Mouse (Mus musculus): ENCODE results near the gene Npcd. TPM values are rescaled to one million over a fixed set of nuclear protein-coding genes. Genes with fewer than 3 reads are reported as not detected.

Npcd gene
- polyA plus RNA-seq (2016; fragmentation: Nextera tagmentation; extraction: Ambion mirVana) = 0.60 TPM in 1 of 2 replicates, not detected in the other

DNA sequence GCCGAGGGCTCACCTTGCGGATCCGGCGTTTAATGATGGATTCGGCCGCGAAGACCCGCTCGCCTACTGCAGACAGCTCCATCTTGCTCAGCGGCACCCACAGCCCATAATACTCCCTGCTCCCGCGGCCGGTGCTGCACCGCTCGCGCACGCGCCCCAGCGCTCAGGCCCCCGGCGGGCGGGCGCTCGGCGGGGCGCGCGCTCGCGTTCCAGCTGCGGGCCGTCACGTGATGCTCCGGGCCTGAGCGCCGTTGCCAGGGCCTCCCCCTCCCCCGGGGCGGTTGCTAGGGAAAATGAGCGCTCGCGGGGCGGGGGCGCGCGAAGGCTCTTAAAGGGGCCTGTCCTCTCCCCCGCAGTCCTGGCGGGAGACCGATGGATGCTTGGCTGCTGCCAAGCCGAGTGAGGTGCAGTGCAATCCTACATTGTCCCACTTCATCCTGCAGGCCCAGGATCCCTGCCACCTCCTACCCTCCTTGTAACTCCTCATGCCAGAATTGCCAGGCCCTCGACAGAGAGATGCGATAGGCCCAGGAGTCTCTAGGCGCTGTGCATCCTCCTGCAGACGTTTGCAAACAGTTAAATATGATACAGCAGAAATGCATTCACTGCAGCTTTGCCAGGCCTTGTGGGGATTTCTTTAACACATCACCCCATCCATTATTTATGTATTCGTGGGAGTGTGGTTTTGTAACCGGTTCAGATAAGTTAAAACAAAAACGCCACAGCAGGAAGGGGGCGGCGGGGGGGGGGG lies at the start of gene Npcd, which contains the start of gene Cbx6:
TSS of gene Npcd (minus strand) at position 108 of the 751 bp plus-strand sequence.
TSS of gene Cbx6 (minus strand) at position 559 of the 751 bp plus-strand sequence.
- Histone ChIP-seq H3K36me3 (peaks cover 7% of the 10 kb centered on the region; the same call in 1 of the 2 replicates), H3K4me1 (peaks cover 34% of the 10 kb centered on the region), H3K4me2 (replicated peaks) (peak within 1 kb of the TSS; percentile 70), H3K9ac (peak within 1 kb of the TSS; percentile 72), H3K27me3 (no peaks in the 10 kb centered on the region), H3K4me3 (peak within 1 kb of the TSS; percentile 56), H3K27ac (peak within 1 kb of the TSS; percentile 88), H3K9me3 (no peaks in the 10 kb centered on the region)
- WGBS = 1% methylated on average over 52 of the region's 58 CpGs
- ATAC-seq (ENCODE audit: insufficient number of reproducible peaks, insufficient read depth, low FRiP score, low TSS enrichment) = peak; percentile 89

- Histone ChIP-seq H3K9ac (peak overlapping the region; percentile 45), H3K4me3 (peak overlapping the region; percentile 39), H3K36me3 (no peaks in the 10 kb centered on the region), H3K9me3 (no peaks in the 10 kb centered on the region), H3K4me1 (peaks cover 9% of the 10 kb centered on the region), H3K27me3 (no peaks in the 10 kb centered on the region), H3K27ac (peak overlapping the region; percentile 76), H3K4me2 (replicated peaks) (peak overlapping the region; percentile 61)
- ATAC-seq (ENCODE audit: insufficient number of reproducible peaks, insufficient read depth, low FRiP score, low TSS enrichment) = peak; percentile 93
- 0% methylated on average over 30 of the region's 30 CpGs for WGBS
Observed at GRCm38 (mm10) chr15:79883352-79883822, 49.4 kb upstream of the Npcd start.

- no peak for ATAC-seq (ENCODE audit: insufficient number of reproducible peaks, insufficient read depth, low FRiP score, low TSS enrichment)
- Histone ChIP-seq H3K4me2 (replicated peaks) (peak overlapping the region; percentile 61), H3K4me3 (peak overlapping the region; percentile 39), H3K4me1 (peaks cover 9% of the 10 kb centered on the region), H3K27me3 (no peaks in the 10 kb centered on the region), H3K9ac (peak overlapping the region; percentile 45), H3K9me3 (no peaks in the 10 kb centered on the region), H3K36me3 (no peaks in the 10 kb centered on the region), H3K27ac (no peak overlapping the region)
- WGBS = 25% methylated on average over 19 of the region's 19 CpGs
Observed at GRCm38 (mm10) chr15:79882623-79883267, 48.7 kb upstream of the Npcd start.

- H3K4me3 ChIP-seq = no peak overlapping the region
- 80% methylated on average over 3 of the region's 3 CpGs for WGBS
- H3K27me3 ChIP-seq = no peaks in the 10 kb centered on the region
- H3K36me3 ChIP-seq = no peaks in the 10 kb centered on the region
- H3K9ac ChIP-seq = no peak overlapping the region
- H3K4me1 ChIP-seq = peaks cover 9% of the 10 kb centered on the region
- no peak for ATAC-seq (ENCODE audit: insufficient number of reproducible peaks, insufficient read depth, low FRiP score, low TSS enrichment)
- H3K9me3 ChIP-seq = no peaks in the 10 kb centered on the region
- no peak overlapping the region for H3K27ac ChIP-seq
- no peak overlapping the region for H3K4me2 ChIP-seq (replicated peaks)
Observed at GRCm38 (mm10) chr15:79880477-79880876, 46.4 kb upstream of the Npcd start.

DNA sequence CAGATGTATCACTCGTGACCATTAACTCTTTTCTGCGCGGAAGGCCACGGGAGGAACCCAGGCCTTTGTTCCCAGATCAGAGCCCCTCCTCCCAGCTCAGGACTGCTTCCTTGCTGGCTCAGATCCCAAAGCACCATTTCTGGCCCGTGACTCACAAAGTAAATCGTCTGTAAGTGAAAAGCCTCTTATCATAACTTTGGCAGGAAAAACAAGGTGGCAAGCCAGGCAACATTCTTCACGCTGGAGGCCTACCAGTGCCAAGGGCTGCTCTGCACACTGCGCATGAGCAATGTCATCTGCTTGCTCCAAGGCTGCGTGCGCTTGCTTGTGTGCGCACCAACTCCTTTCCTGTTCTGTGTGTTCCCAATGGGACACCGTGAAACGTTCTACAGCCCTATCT lies 45.3 kb upstream of the Npcd start:
- Histone ChIP-seq H3K4me3 (no peak overlapping the region), H3K4me2 (replicated peaks) (no peak overlapping the region), H3K27me3 (no peaks in the 10 kb centered on the region), H3K9me3 (no peaks in the 10 kb centered on the region), H3K36me3 (no peaks in the 10 kb centered on the region), H3K27ac (peak overlapping the region; percentile 69), H3K9ac (no peak overlapping the region), H3K4me1 (peaks cover 9% of the 10 kb centered on the region)
- no peak for ATAC-seq (ENCODE audit: insufficient number of reproducible peaks, insufficient read depth, low FRiP score, low TSS enrichment)
- 54% methylated on average over 13 of the region's 13 CpGs for WGBS

DNA sequence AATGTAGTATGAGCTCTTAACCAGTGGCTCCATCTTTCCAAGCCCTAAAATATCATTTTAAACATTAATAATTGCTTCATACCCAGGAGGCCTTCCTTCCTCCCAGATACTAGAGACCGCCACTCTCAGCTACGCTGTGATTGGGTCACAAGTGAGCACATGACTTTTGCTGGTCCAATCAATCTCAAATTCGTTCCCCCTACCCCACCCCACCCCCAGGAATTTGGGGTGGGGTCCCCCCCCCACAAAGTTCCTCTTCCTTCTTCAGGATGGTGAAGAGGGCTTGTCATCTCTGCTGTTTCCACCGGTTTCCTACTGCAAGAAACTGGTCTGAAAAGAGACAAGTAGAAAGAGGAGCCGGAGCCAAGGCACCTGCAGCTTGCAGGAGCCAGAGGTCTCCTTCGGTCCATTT lies 44.7 kb upstream of the Npcd start:
- H3K27ac ChIP-seq = peak overlapping the region; percentile 69
- WGBS = 71% methylated on average over 6 of the region's 6 CpGs

GRCm38 (mm10) chr15:79875261-79875995 lies 41.4 kb upstream of the Npcd start:
- no peak overlapping the region for H3K4me3 ChIP-seq
- H3K27ac ChIP-seq = no peak overlapping the region
- H3K9ac ChIP-seq = no peak overlapping the region
- ATAC-seq (ENCODE audit: insufficient number of reproducible peaks, insufficient read depth, low FRiP score, low TSS enrichment) = no peak
- H3K4me1 ChIP-seq = no peaks in the 10 kb centered on the region; the same call in 1 of the 2 replicates
- H3K36me3 ChIP-seq = no peaks in the 10 kb centered on the region
- no peaks in the 10 kb centered on the region for H3K9me3 ChIP-seq
- no peaks in the 10 kb centered on the region for H3K27me3 ChIP-seq
- H3K4me2 ChIP-seq (replicated peaks) = no peak overlapping the region
- 90% methylated on average over 18 of the region's 18 CpGs for WGBS

More for the DNA sequence above, 44.7 kb upstream of the Npcd start:
- no peak for ATAC-seq (ENCODE audit: insufficient number of reproducible peaks, insufficient read depth, low FRiP score, low TSS enrichment)
- Histone ChIP-seq H3K36me3 (no peaks in the 10 kb centered on the region), H3K4me3 (no peak overlapping the region), H3K9me3 (no peaks in the 10 kb centered on the region), H3K4me1 (peaks cover 9% of the 10 kb centered on the region), H3K9ac (no peak overlapping the region), H3K4me2 (replicated peaks) (no peak overlapping the region), H3K27me3 (no peaks in the 10 kb centered on the region)

GRCm38 (mm10) chr15:79873995-79874394 lies 40.0 kb upstream of the Npcd start:
- Histone ChIP-seq H3K4me3 (no peak overlapping the region), H3K27me3 (no peaks in the 10 kb centered on the region), H3K4me1 (no peaks in the 10 kb centered on the region), H3K36me3 (no peaks in the 10 kb centered on the region), H3K9me3 (0 out of 2 replicates have a peak, but pooled peaks cover 4% of the 10 kb centered on the region), H3K27ac (no peak overlapping the region), H3K4me2 (replicated peaks) (no peak overlapping the region), H3K9ac (no peak overlapping the region)
- no peak for ATAC-seq (ENCODE audit: insufficient number of reproducible peaks, insufficient read depth, low FRiP score, low TSS enrichment)
- WGBS = 66% methylated on average over 2 of the region's 2 CpGs

GRCm38 (mm10) chr15:79873545-79873944 lies 39.5 kb upstream of the Npcd start:
- ATAC-seq (ENCODE audit: insufficient number of reproducible peaks, insufficient read depth, low FRiP score, low TSS enrichment) = no peak

DNA sequence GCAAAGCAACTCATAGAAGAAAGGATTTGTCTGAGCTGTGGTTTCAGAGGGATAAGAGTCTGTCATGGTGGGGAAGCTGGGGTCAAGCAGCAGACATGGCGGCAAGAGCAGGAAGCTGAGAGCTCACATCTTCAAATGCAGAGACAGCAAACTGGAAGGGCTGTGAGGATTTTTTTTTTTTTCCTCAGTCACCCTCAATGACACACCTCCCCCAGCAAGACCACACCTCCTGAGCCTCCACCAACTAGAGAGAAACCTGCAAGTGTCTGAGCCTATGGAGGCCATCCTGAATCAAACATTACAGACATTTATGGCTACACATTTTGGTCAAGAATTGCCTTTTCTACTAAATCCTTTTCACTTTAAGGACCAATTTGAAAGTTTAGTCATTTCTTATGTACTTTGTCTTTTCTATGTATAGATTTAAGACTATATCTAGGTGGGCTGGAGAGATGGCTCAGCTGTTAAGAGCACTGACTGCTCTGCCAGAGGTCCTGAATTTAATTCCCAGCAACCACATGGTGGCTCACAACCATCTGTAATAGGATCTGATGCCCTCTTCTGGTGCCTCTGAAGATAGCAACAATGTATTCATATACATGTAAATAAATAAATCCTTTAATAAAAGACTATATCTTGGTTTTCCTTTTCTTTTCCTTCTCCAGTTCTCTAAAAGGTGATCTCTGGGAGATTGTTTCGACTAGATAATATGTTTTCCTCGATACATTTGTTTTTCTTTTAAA lies 33.4 kb upstream of the Npcd start:
- no peak for ATAC-seq (ENCODE audit: insufficient number of reproducible peaks, insufficient read depth, low FRiP score, low TSS enrichment)
- H3K4me2 ChIP-seq (replicated peaks) = no peak overlapping the region
- no peak overlapping the region for H3K9ac ChIP-seq
- WGBS = 77% methylated on average over 3 of the region's 3 CpGs
- 0 out of 2 replicates have a peak, but pooled peaks cover 4% of the 10 kb centered on the region for H3K9me3 ChIP-seq
- H3K36me3 ChIP-seq = no peaks in the 10 kb centered on the region
- no peak overlapping the region for H3K27ac ChIP-seq
- no peaks in the 10 kb centered on the region for H3K4me1 ChIP-seq
- H3K4me3 ChIP-seq = no peak overlapping the region
- H3K27me3 ChIP-seq = no peaks in the 10 kb centered on the region

More at GRCm38 (mm10) chr15:79873545-79873944, 39.5 kb upstream of the Npcd start:
- H3K27ac ChIP-seq = no peak overlapping the region
- 0 out of 2 replicates have a peak, but pooled peaks cover 4% of the 10 kb centered on the region for H3K9me3 ChIP-seq
- no peak overlapping the region for H3K4me3 ChIP-seq
- no peaks in the 10 kb centered on the region for H3K36me3 ChIP-seq
- no peak overlapping the region for H3K9ac ChIP-seq
- H3K4me1 ChIP-seq = no peaks in the 10 kb centered on the region
- WGBS = 89% methylated on average over 8 of the region's 8 CpGs
- no peak overlapping the region for H3K4me2 ChIP-seq (replicated peaks)
- H3K27me3 ChIP-seq = no peaks in the 10 kb centered on the region

DNA sequence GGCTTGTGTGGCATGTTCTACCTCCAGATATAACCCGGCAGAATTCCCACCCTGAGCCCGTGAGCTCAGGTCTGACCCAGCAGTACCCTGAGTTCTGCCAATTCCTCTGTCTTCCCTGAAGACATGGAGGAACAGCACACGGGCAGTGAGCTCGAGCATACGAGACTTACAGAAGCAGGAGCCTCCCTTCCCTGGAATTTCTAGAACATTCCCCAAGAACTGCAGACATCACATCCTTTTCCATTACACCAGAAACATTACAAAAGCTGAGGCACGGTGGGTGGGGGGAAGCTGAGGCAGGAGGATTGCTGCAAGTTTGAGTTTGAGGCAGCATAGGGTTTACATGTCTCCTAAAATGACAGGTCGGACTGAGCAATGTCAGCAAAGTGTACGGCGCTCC lies 25.8 kb upstream of the Npcd start:
- Histone ChIP-seq H3K27me3 (no peaks in the 10 kb centered on the region), H3K9ac (no peak overlapping the region), H3K4me2 (replicated peaks) (no peak overlapping the region), H3K4me1 (no peaks in the 10 kb centered on the region), H3K27ac (no peak overlapping the region), H3K4me3 (no peak overlapping the region), H3K9me3 (no peaks in the 10 kb centered on the region), H3K36me3 (no peaks in the 10 kb centered on the region)
- ATAC-seq (ENCODE audit: insufficient number of reproducible peaks, insufficient read depth, low FRiP score, low TSS enrichment) = no peak
- WGBS = 90% methylated on average over 9 of the region's 9 CpGs
